Mouse (Mus musculus) E14TG2a.4 (cell line): ENCODE results near the gene Tubb4b.

ENCODE experiments used
- H3K27me3 ChIP-seq: 2 replicates; pipeline ENCODE4 v1.6.1; 2014; ENCODE audit warnings: low read length, control low read depth; ENCODE audit not compliant: insufficient read depth
- H3K36me3 ChIP-seq: 2 replicates; pipeline ENCODE4 v1.6.1; 2014; ENCODE audit warnings: low read length, control low read depth; ENCODE audit not compliant: insufficient read depth
- H3K4me1 ChIP-seq: replicated peaks from 2 replicates; pipeline ENCODE4 v1.6.1; 2014; ENCODE audit warnings: low read depth, low read length, control low read depth
- H3K4me3 ChIP-seq: replicated peaks from 2 replicates; pipeline ENCODE4 v1.5.1; 2014; ENCODE audit warnings: mild to moderate bottlenecking, low read length
- H3K9me3 ChIP-seq: 2 replicates; pipeline ENCODE4 v1.6.1; 2014; ENCODE audit warnings: low read length, control low read depth
- CTCF ChIP-seq: conservative IDR thresholded peaks from 2 replicates; pipeline ENCODE4 v1.5.1; 2014; ENCODE audit warnings: low read length
- NANOG ChIP-seq: IDR thresholded peaks from 2 replicates; pipeline ENCODE4 v1.6.1; 2014; ENCODE audit warnings: borderline replicate concordance, low read length, mixed read lengths
- POU5F1 ChIP-seq: IDR thresholded peaks from 2 replicates; pipeline ENCODE4 v1.6.1; 2014; ENCODE audit warnings: low read length, borderline replicate concordance

Tubb4b gene

DNA sequence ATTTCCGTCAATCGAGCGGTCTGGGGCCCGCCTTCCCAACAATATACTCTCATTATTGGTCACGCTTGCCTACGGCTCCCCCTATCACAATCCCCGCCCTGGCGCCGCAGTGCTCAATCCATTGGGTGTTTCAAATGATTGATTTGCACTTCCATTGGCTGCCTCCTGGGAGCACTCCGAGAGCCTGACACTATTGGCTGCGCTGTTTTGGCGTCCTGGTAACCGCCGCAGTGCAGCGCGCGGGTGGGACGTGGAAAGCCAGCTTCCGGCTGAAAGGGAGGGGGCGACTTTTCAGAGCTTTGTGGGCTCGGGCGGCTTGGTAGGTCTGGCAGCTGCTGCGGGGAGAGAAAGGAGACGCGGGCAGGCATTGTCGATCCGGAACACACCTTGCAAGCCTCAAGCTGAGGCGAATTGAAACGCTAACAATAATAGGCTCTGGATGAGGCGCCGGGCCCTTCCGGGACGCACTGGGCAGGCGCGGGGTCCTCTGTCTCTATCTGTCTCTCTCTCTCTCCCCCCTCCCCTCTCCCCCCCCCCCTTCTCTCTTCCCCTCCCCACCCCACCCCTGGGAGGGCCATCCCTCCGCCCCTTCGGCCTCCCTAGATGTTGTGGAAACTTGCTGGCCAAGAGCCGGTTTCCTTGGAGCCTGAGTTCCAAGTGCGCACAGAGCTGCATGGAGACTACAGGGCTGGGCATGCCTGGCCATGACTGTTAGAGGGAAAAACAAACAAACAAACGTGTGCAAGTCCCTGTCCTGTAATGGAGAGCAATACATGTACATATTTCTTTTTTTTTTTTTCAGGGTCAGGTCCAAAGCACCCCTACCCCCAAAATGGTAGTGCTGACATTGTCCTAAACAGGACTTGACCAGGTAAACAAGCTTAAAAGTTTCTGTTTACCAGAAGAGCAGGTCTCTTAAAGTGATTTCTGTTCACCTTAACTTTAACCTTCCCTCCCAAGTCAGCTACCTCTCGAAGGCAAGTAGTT is 557 bp upstream of the Tubb4b start:
- peaks cover 33% of the 10 kb centered on the region for H3K36me3 ChIP-seq
- TF ChIP-seq NANOG, result peak; percentile 62; the same call in 1 of the 2 replicates
- TF ChIP-seq POU5F1, result no peak
- TF ChIP-seq CTCF, result no peak
- H3K9me3 ChIP-seq, result no peaks in the 10 kb centered on the region
- H3K27me3 ChIP-seq, result no peaks in the 10 kb centered on the region
- H3K4me3 ChIP-seq, result peak overlapping the region; percentile 81
- H3K4me1 ChIP-seq, result peaks cover 72% of the 10 kb centered on the region

- Histone ChIP-seq H3K4me3 (peak overlapping the region; percentile 99), H3K27me3 (no peaks in the 10 kb centered on the region), H3K9me3 (no peaks in the 10 kb centered on the region), H3K36me3 (peaks cover 33% of the 10 kb centered on the region), H3K4me1 (peaks cover 67% of the 10 kb centered on the region)
- TF ChIP-seq CTCF (no peak), NANOG (no peak), POU5F1 (no peak)
Observed at GRCm38 (mm10) chr2:25223681-25224491, 616 bp downstream of the Tubb4b start.

DNA sequence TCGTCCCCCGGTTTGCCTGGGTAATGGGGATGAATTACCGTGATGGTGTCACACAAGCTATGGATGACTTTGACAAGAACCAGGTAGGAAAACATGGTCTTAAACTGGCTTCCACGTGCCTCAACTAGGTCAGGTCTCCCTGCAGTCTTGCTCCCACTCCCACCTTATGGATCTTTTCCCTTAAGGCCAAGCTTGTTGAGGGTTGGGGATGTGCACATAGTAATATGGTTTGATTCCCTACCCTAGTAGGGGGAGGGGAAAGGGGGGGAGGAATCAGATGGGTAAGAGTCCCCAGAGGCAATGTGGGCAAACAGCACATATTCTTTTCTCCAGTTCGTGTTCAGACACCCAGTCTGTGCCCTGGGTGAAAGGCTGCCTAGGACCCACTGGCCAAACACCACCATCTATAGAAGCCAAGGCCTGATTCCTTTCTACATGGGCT is 3.1 kb downstream of the Tubb4b start:
- peaks cover 43% of the 10 kb centered on the region for H3K4me1 ChIP-seq
- no peak for TF ChIP-seq CTCF
- TF ChIP-seq NANOG, result no peak
- no peak for TF ChIP-seq POU5F1
- H3K27me3 ChIP-seq, result peaks cover 6% of the 10 kb centered on the region
- H3K9me3 ChIP-seq, result no peaks in the 10 kb centered on the region
- H3K36me3 ChIP-seq, result peaks cover 33% of the 10 kb centered on the region
- peak overlapping the region; percentile 99 for H3K4me3 ChIP-seq

- Histone ChIP-seq H3K36me3 (peaks cover 28% of the 10 kb centered on the region), H3K27me3 (peaks cover 6% of the 10 kb centered on the region), H3K4me1 (peaks cover 42% of the 10 kb centered on the region), H3K4me3 (no peak within 1 kb of the TSS), H3K9me3 (no peaks in the 10 kb centered on the region)
- TF ChIP-seq NANOG (no peak), CTCF (no peak), POU5F1 (no peak)
Observed at GRCm38 (mm10) chr2:25218445-25218844, 6.1 kb downstream of the Tubb4b start, which contains the start of gene Fam166a. Fam166a (plus strand) TSS chr2:25218745.

DNA sequence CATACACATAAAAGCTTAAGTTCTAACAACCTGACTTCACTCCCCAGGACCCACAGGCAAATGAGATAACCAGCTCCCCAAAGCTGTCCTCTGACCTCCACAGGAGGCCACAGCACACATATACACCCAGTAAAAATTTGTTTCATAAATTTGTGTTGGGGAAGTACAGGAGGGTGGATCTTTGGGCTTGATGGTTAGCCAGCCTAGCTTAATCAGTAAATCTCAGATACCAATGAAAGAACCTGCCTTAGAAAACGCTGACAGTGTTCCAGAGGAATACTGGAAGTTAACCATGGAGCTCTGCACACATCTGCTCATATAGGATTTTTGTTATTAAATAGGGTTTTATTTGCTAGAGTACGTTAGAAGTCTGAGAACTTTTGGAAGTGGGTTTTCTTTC is 6.8 kb downstream of the Tubb4b start:
- no peak for TF ChIP-seq POU5F1
- no peak for TF ChIP-seq NANOG
- TF ChIP-seq CTCF, result no peak
- Histone ChIP-seq H3K9me3 (no peaks in the 10 kb centered on the region), H3K27me3 (peaks cover 9% of the 10 kb centered on the region), H3K4me1 (peaks cover 47% of the 10 kb centered on the region), H3K36me3 (peaks cover 20% of the 10 kb centered on the region), H3K4me3 (no peak overlapping the region)

DNA sequence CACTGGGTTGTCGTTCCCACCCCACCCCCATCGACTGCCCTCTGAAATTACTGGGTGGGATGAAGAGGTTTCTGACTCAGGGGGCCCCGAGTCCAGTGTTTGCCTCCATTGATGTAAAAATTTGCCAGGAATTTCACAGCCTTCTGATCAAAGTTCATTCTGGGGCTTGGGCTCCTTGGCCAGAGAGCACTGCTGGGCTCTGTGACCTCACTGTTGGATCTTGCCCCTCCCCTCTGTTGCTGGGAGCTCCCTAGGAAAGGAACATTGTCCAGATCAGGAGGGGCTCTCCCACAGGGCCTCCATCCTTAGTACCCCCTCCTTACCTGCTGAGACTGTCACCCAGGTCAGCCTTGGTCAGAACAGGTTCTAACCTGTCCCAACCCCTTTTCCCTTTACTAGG is 10.1 kb downstream of the Tubb4b start, which contains the start of gene Stpg3:
Gene Stpg3 (minus strand): TSS at position 194 of the 400 bp plus-strand sequence.
- H3K9me3 ChIP-seq, result no peaks in the 10 kb centered on the region
- H3K4me3 ChIP-seq, result peak within 1 kb of the TSS; percentile 73
- TF ChIP-seq CTCF (no peak), NANOG (no peak), POU5F1 (no peak)
- H3K36me3 ChIP-seq, result peaks cover 12% of the 10 kb centered on the region
- H3K4me1 ChIP-seq, result peaks cover 40% of the 10 kb centered on the region
- H3K27me3 ChIP-seq, result peaks cover 14% of the 10 kb centered on the region

DNA sequence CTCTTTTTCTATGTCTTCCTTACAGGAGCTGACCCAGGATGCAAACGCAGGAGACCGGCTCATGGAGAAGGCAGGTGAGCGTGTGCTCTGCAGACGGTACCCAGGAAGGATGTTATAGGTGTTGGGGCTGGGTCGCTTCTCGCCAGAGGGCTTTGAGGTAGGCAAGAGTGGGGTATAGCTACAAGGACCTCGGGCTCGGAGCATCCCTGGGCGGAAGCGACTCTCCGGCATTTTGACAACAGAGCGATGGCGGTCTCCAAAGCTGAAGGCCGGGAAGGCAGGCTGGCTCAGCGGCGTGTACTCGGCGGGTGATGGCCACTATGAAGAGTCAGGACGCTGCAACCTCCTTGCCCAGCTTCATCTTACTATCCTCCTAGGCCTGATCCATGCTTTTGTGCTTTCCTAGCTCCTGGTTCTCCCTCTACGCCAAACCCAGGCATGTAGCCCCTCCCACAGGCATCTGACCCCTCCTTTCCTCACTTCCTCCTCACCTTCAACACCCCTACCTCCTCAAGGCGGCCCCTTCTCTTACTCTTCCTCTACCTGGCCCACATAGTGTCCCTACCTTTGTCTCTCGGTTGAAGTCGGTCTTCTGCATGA is 11.1 kb downstream of the Tubb4b start:
- H3K9me3 ChIP-seq, result no peaks in the 10 kb centered on the region
- H3K36me3 ChIP-seq, result peaks cover 21% of the 10 kb centered on the region
- H3K4me1 ChIP-seq, result peaks cover 40% of the 10 kb centered on the region
- peak overlapping the region; percentile 73 for H3K4me3 ChIP-seq
- TF ChIP-seq POU5F1, result no peak
- no peak for TF ChIP-seq CTCF
- TF ChIP-seq NANOG, result no peak
- peaks cover 10% of the 10 kb centered on the region for H3K27me3 ChIP-seq

DNA sequence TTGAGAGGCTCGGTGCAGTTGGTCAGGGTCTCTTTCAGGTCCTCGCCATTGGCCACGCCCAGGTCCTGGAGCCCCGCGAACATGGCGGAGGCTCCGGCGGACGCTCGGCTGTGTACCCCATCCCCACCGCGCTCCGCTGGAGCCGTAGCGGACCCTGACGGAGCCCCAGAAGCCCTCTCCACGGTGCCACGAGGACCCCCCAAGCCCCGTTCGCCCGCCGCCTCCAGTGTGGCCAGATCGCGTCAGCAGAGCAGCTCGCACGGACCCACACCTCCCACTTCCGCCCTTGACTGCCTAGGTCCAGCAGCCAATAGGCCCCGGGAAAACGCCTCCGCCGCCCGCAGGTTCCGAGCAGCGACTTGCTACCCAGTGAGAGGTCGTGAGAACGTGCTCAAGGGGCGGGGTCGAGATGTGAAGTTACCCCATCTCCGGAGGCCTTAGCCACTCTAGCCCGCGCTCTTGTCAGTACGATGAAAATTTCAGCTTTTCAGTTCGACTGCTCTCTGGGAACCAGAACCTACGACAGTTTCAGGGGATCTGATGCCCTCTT is 13.3 kb downstream of the Tubb4b start, which contains the start of gene Nelfb:
Gene Nelfb (minus strand): TSS at position 369 of the 550 bp plus-strand sequence.
- no peak for TF ChIP-seq CTCF
- TF ChIP-seq POU5F1, result no peak
- H3K36me3 ChIP-seq, result peaks cover 43% of the 10 kb centered on the region
- no peaks in the 10 kb centered on the region for H3K9me3 ChIP-seq

More for the DNA sequence above, 13.3 kb downstream of the Tubb4b start, which contains the start of gene Nelfb:
- peaks cover 8% of the 10 kb centered on the region; the same call in 1 of the 2 replicates for H3K27me3 ChIP-seq
- H3K4me3 ChIP-seq, result peak within 1 kb of the TSS; percentile 97
- H3K4me1 ChIP-seq, result peaks cover 52% of the 10 kb centered on the region
